Mouse (Mus musculus) kidney, postnatal 36 days (tissue): Measurements from ENCODE around the gene Zfp536.
"Not testable (repeated sequence)": the region's sequence is repeated elsewhere in the genome, so short reads cannot be mapped to it uniquely, and the experiment has no call there.

Experiments used
- DNase-seq, 2 experiments: peaks; one replicate each; pipeline ENCODE4 v3.0.0; 2021 to 2022; ENCODE audit warnings: mixed read lengths in 2 of 2

Gene Zfp536

GRCm38 (mm10) chr7:37686366-37686765 is 87.1 kb downstream of the Zfp536 start:
- DNase-seq = no peak

GRCm38 (mm10) chr7:37685247-37685646 is 88.2 kb downstream of the Zfp536 start:
- no peak for DNase-seq

GRCm38 (mm10) chr7:37681335-37681734 is 92.1 kb downstream of the Zfp536 start:
- DNase-seq = no peak

- no peak for DNase-seq
These were observed 109.6 kb downstream of the Zfp536 start for GRCm38 (mm10) chr7:37663676-37664365.

GRCm38 (mm10) chr7:37648671-37649070 is 124.8 kb downstream of the Zfp536 start:
- DNase-seq = no peak

GRCm38 (mm10) chr7:37647917-37648615 is 125.4 kb downstream of the Zfp536 start:
- DNase-seq = no peak

GRCm38 (mm10) chr7:37639740-37640397 is 133.6 kb downstream of the Zfp536 start:
- DNase-seq = no peak

GRCm38 (mm10) chr7:37634812-37635211 is 138.6 kb downstream of the Zfp536 start:
- DNase-seq = no peak

GRCm38 (mm10) chr7:37630410-37630809 is 143.0 kb downstream of the Zfp536 start:
- no peak for DNase-seq

- DNase-seq = no peak
These were observed 145.4 kb downstream of the Zfp536 start for GRCm38 (mm10) chr7:37627897-37628510.

- DNase-seq = no peak
These were observed 147.7 kb downstream of the Zfp536 start for GRCm38 (mm10) chr7:37625758-37626157.

- DNase-seq = no peak
These were observed 148.6 kb downstream of the Zfp536 start for GRCm38 (mm10) chr7:37624759-37625340.

GRCm38 (mm10) chr7:37623903-37624758 is 149.3 kb downstream of the Zfp536 start:
- peak; percentile 41 to 80 for DNase-seq

- DNase-seq = no peak
These were observed 154.2 kb downstream of the Zfp536 start for GRCm38 (mm10) chr7:37619254-37619653.

GRCm38 (mm10) chr7:37617880-37618279 is 155.6 kb downstream of the Zfp536 start:
- DNase-seq = no peak

- no peak for DNase-seq
These were observed 157.5 kb downstream of the Zfp536 start for GRCm38 (mm10) chr7:37615932-37616331.

GRCm38 (mm10) chr7:37614381-37614780 is 159.1 kb downstream of the Zfp536 start:
- DNase-seq = no peak

GRCm38 (mm10) chr7:37608556-37608955 is 164.9 kb downstream of the Zfp536 start:
- DNase-seq = no peak

GRCm38 (mm10) chr7:37607906-37608305 is 165.5 kb downstream of the Zfp536 start:
- no peak for DNase-seq

GRCm38 (mm10) chr7:37606472-37606871 is 167.0 kb downstream of the Zfp536 start:
- DNase-seq = no peak

GRCm38 (mm10) chr7:37603525-37603909 is 169.9 kb downstream of the Zfp536 start:
- not testable (repeated sequence) for DNase-seq
